Mouse (Mus musculus) lung, adult 2 months (tissue): ENCODE results near the gene Rhob. TPM values are rescaled to one million over a fixed set of nuclear protein-coding genes. Genes with fewer than 3 reads are reported as not detected.
A peak's percentile ranks its signal among the peaks of the same experiment; 100 is the strongest.

Source experiments
- DNase-seq: peaks from one replicate; pipeline ENCODE4 v3.0.0; 2022
- H3K4me1 ChIP-seq: fragments of 200-500 bp; 2 replicates; pipeline ENCODE4 v1.6.1; 2011; ENCODE audit warnings: low read length; ENCODE audit not compliant: control insufficient read depth, insufficient read depth
- H3K4me3 ChIP-seq: fragments of 200-500 bp; replicated peaks from 2 replicates; pipeline ENCODE3; 2011; ENCODE audit warnings: low read depth, mild to moderate bottlenecking, control low read depth, low read length; ENCODE audit errors: extremely low read depth
- CTCF ChIP-seq: fragments of 200-500 bp; IDR thresholded peaks from 2 replicates; pipeline ENCODE4 v1.5.1; 2011; ENCODE audit warnings: mild to moderate bottlenecking, low read length, control low read depth; ENCODE audit not compliant: insufficient read depth
- POLR2A ChIP-seq: fragments of 200-500 bp; IDR thresholded peaks from 2 replicates; pipeline ENCODE4 v1.6.1; 2011; ENCODE audit warnings: low read depth, mild to moderate bottlenecking, control low read depth, low read length, borderline replicate concordance; ENCODE audit errors: extremely low read depth
- WGBS: fragments of 180-500 bp; shearing (Covaris S2); methylation state at CpG from one replicate; pipeline ENCODE4 v1.1.7; 2018; 5-methylcytosine and 5-hydroxymethylcytosine counted together
- polyA plus RNA-seq: library from polyadenylated mRNA; depleted of rRNA; stranded (reverse); fragments of >200 nt; gene quantifications from 2 replicates; pipeline ENCODE4 v1.2.3, GENCODE M21; 2012; rRNA removed

Gene Rhob
- polyA plus RNA-seq = 324 and 526 TPM in 2 replicates

GRCm38 (mm10) chr12:8499871-8500596, at the start of gene Rhob:
Gene Rhob, minus strand, starts transcription at chr12:8500009.
- DNase-seq = peak; percentile 97
- WGBS = under 1% methylated on average over 56 of the region's 56 CpGs
- peak; percentile 99 for TF ChIP-seq POLR2A
- TF ChIP-seq CTCF = no peak
- peak within 1 kb of the TSS; percentile 94 for H3K4me3 ChIP-seq
- H3K4me1 ChIP-seq = peaks cover 17% of the 10 kb centered on the region

GRCm38 (mm10) chr12:8547357-8547756, 47.5 kb upstream of the Rhob start:
- TF ChIP-seq CTCF (peak; percentile 100), POLR2A (no peak)
- no peaks in the 10 kb centered on the region for H3K4me1 ChIP-seq
- WGBS = 16% methylated on average over 11 of the region's 11 CpGs
- H3K4me3 ChIP-seq = no peak overlapping the region
- peak; percentile 40 for DNase-seq

DNA sequence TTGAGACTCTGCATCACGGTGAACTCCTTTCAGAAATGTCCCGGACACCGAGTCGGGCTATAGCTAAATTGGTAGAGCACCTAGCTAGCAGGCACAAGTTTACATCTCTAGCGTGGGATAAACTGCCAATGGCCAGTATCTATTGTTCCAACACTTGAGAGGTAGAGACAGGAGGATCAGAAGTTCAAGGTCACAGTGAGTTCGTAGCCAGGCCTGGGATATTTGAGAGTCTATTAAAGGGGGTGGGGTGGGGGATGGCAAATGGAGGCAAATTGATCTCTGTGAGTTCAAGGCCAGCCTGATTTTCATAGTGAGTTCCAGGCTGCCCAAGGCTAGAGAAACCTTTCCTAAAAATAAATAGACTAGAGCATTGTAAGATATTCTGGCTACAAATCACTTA, 47.0 kb upstream of the Rhob start:
- WGBS = 76% methylated on average over 6 of the region's 6 CpGs
- DNase-seq = no peak
- no peak overlapping the region for H3K4me3 ChIP-seq
- H3K4me1 ChIP-seq = no peaks in the 10 kb centered on the region
- TF ChIP-seq POLR2A = no peak
- TF ChIP-seq CTCF = no peak

GRCm38 (mm10) chr12:8545066-8545610, 45.3 kb upstream of the Rhob start:
- Histone ChIP-seq H3K4me1 (no peaks in the 10 kb centered on the region), H3K4me3 (no peak overlapping the region)
- TF ChIP-seq CTCF (no peak), POLR2A (no peak)
- no peak for DNase-seq
- 79% methylated on average over 5 of the region's 5 CpGs for WGBS

DNA sequence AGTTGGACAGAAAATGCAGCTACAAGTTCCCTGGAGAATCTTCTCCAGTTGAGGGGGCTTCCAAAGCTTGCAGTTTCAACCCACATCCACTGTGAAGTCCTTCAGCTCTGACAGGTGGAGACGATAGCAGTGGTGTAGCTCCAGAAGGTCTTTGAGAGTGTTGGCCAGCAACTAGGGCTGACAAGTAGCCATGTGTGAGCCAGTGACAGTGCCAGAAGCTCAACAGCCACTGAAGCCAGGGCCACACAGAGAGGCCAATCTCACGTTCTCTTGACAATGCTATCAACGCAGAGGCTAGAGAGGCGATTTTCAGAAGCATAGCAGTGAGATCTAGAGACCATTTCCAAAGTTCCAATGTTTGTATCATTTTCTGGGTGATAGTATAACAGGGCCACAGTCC, 42.6 kb upstream of the Rhob start:
- no peak overlapping the region for H3K4me3 ChIP-seq
- no peaks in the 10 kb centered on the region for H3K4me1 ChIP-seq
- WGBS = 75% methylated on average over 4 of the region's 4 CpGs
- DNase-seq = no peak
- TF ChIP-seq CTCF = no peak
- TF ChIP-seq POLR2A = no peak

DNA sequence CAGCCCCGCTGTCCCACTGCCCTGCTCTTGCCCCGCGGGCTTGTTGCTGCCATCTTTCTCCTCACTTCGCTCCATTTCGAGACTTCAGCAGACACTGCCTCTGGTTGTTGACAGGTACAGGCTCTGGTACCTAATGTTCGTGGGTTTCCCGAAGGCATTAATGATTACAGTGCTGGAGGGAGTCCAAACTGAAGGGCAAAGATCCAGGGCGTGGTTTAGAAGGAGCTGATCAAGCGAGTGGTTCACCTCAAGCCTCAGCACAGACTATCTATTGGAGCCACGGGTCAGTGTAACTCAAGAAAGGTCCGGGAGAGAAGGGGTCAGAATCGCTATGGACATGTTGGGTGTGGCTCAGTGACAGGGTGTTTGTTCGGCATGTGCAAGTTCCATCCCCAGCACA, 39.7 kb upstream of the Rhob start:
- Histone ChIP-seq H3K4me1 (no peaks in the 10 kb centered on the region), H3K4me3 (no peak overlapping the region)
- 71% methylated on average over 13 of the region's 13 CpGs for WGBS
- no peak for TF ChIP-seq CTCF
- TF ChIP-seq POLR2A = no peak
- no peak for DNase-seq

DNA sequence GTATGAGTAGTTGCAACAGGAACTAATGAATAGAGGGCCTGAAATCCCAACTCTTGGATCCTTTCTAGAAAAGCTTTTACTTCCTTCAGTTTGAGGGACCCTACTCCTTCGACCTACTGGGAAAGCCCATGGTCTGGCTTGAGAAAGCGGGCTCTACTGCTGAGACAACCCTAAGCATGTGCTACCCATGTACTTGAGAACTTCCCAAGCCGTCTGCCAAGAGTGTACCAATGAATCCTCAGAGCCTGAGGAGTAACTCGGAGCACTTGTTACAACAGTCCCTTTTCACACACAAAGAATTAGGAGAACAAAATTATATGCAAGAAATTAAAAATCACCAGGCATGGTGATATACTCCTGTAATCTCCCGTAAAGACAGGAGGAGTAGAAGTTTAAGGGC, 37.5 kb upstream of the Rhob start:
- DNase-seq = no peak
- 86% methylated on average over 5 of the region's 5 CpGs for WGBS
- Histone ChIP-seq H3K4me3 (no peak overlapping the region), H3K4me1 (no peaks in the 10 kb centered on the region)
- TF ChIP-seq CTCF = no peak
- TF ChIP-seq POLR2A = no peak

DNA sequence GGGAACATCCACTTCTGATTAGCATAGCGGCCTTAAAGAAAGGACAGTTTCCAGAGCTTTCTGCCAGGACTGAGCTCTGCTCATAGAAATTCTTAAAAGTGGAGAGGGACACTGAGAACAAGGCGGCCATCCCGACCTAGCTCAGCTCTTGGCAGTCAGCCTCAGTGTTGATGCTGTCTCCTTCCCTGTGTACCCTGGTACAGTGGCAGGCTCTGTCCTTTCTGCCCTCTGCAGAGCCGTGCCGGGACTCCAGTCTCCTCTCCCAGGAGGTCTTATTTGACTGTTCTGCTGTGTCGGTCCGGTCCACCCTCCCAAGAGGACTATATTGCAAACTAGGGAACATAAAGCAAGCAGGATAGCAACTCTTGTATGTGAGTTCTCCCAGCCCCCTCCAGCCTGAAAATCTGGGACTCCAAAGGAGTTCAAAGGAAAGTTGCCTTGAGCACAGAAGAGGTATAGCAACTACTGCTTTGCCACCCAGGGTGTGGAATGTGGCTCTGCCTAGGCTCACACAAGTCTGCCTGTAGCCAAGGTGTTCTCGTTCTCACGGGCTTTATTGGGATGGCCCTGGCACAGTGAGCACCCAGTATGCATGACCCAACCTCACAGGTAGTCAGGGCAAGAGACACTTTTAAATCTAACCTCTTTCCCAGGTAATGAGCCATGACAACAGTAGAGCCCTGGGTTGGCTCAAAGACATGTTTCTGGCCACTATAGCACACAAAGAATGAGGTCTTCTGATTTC, 36.6 kb upstream of the Rhob start:
- TF ChIP-seq CTCF (no peak), POLR2A (no peak)
- no peaks in the 10 kb centered on the region for H3K4me1 ChIP-seq
- DNase-seq = no peak
- no peak overlapping the region for H3K4me3 ChIP-seq
- 71% methylated on average over 9 of the region's 9 CpGs for WGBS

DNA sequence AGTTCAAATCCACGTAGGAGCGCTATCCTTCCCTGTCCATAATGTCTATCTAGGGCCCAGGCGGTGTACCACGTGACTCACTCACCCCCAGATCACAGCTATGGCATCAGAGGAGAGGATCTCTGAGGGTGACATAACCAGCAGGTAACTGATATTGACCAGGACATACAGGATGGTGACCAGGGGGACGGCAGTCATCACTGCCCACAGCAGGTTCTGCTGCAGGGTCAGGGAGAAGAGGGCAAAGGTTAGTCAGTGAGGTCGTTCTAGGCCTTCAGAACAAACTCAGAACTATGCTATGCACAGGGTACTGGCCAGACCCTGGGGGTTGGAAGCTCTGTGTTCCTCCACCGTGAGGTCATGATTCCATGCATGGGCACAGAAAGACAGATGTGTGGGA, 35.8 kb upstream of the Rhob start:
- TF ChIP-seq CTCF (no peak), POLR2A (no peak)
- no peak for DNase-seq
- Histone ChIP-seq H3K4me1 (no peaks in the 10 kb centered on the region), H3K4me3 (no peak overlapping the region)
- 81% methylated on average over 7 of the region's 7 CpGs for WGBS

- no peak overlapping the region for H3K4me3 ChIP-seq
- WGBS = 71% methylated on average over 1 of the region's 1 CpGs
- DNase-seq = no peak
- no peaks in the 10 kb centered on the region for H3K4me1 ChIP-seq
- TF ChIP-seq POLR2A (no peak), CTCF (no peak)
These were observed 35.1 kb upstream of the Rhob start for GRCm38 (mm10) chr12:8534915-8535314.

GRCm38 (mm10) chr12:8527770-8528169, 28.0 kb upstream of the Rhob start:
- Histone ChIP-seq H3K4me1 (no peaks in the 10 kb centered on the region), H3K4me3 (no peak overlapping the region)
- DNase-seq = no peak
- 65% methylated on average over 5 of the region's 5 CpGs for WGBS
- TF ChIP-seq CTCF (no peak), POLR2A (no peak)
